Mouse (Mus musculus) small intestine, adult 2 months (tissue): ENCODE measurements around the gene Arid2.

ENCODE experiments used
- CTCF ChIP-seq: fragments of 200-500 bp; IDR thresholded peaks from 2 replicates; pipeline ENCODE4 v1.5.1; 2012; ENCODE audit warnings: low read depth, mild to moderate bottlenecking, control low read depth, inconsistent platforms, low read length, moderate library complexity, mixed read lengths; ENCODE audit not compliant: insufficient replicate concordance, insufficient read length; ENCODE audit errors: extremely low read depth
- POLR2A ChIP-seq: fragments of 200-500 bp; IDR thresholded peaks from 2 replicates; pipeline ENCODE4 v1.6.1; 2012; ENCODE audit warnings: low read depth, mild to moderate bottlenecking, control low read depth, inconsistent platforms, low read length, moderate library complexity

GRCm38 (mm10) chr15:96253827-96254226 is 33.5 kb upstream of the Arid2 start:
- TF ChIP-seq POLR2A = no peak
- no peak for TF ChIP-seq CTCF
